Mouse (Mus musculus) E14TG2a.4 (cell line): ENCODE measurements around the gene Mast4.

Experiments
- CTCF ChIP-seq: conservative IDR thresholded peaks from 2 replicates; pipeline ENCODE4 v1.5.1; 2014; ENCODE audit warnings: low read length
- POU5F1 ChIP-seq: IDR thresholded peaks from 2 replicates; pipeline ENCODE4 v1.6.1; 2014; ENCODE audit warnings: low read length, borderline replicate concordance

DNA sequence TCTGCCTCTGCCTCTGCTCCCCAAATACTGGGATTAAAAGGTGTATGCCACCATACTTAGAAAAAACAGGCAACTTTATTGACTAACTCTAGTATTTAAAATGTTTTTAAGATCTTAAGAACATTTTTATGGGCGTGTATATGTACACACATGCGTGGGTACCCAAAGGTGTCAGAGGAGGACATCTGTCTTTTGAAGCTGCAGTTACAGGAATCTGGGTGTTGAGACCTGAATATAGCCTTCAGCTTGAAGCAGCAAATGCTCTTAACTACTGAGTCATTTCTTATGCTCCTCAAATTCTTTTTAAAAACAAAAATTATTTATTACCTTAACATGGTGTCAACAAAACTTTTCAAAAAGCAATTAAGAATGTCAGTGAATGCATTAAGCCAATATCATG is 329.1 kb downstream of the Mast4 start:
- TF ChIP-seq CTCF (no peak), POU5F1 (no peak)
